Mouse (Mus musculus): Measurements from ENCODE around the gene Spryd3.

DNA sequence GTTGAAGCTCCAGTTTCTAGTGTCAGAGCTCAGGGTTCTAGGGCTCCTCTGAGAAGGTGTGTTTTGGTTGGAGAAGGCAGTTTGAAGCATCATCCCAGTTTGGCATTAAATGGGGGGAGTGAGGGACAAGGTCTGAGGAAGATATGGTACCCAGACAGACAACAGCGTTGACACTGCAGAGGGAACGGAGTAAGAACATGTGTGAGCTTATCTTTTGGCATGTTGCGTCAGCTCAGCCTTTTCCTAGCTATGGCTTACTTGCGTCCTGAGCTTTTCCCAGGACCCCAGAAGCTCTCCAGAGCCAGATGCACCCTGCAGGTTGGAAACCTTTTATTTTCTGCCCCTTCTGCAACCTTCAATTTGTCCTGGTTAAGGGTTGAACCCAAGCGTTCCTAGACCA lies 10.1 kb upstream of the Spryd3 start:
- no peak for TF ChIP-seq CTCF (IDR thresholded peaks at IDR 0.05; ENCODE audit: borderline replicate concordance, extremely low read depth, insufficient read depth, insufficient read length)
- no peak for TF ChIP-seq POLR2A (IDR thresholded peaks at IDR 0.05; ENCODE audit: borderline replicate concordance, extremely low read depth, insufficient read depth, insufficient read length, poor library complexity, severe bottlenecking)
